Mouse (Mus musculus) yolk sac, embryonic 10.5 days (tissue): ENCODE data around the gene Cth.

Experiments used
- DNase-seq: peaks from one replicate; pipeline ENCODE4 v3.0.0-alpha.2; 2017; ENCODE audit warnings: low spot score

Cth gene

GRCm38 (mm10) chr3:157912155-157912554 lies 12.7 kb downstream of the Cth start:
- no peak for DNase-seq

GRCm38 (mm10) chr3:157910262-157910661 lies 14.6 kb downstream of the Cth start:
- no peak for DNase-seq

- no peak for DNase-seq
Observed at GRCm38 (mm10) chr3:157908166-157908565, 16.7 kb downstream of the Cth start.

GRCm38 (mm10) chr3:157901721-157902120 lies 23.2 kb downstream of the Cth start:
- no peak for DNase-seq

- DNase-seq = no peak
Observed at GRCm38 (mm10) chr3:157899986-157900385, 24.9 kb downstream of the Cth start.

GRCm38 (mm10) chr3:157897645-157898044 lies 27.2 kb downstream of the Cth start:
- no peak for DNase-seq

GRCm38 (mm10) chr3:157891819-157892218 lies 33.1 kb downstream of the Cth start:
- no peak for DNase-seq

- no peak for DNase-seq
Observed at GRCm38 (mm10) chr3:157884081-157884643, 40.7 kb downstream of the Cth start.

- no peak for DNase-seq
Observed at GRCm38 (mm10) chr3:157883085-157883484, 41.8 kb downstream of the Cth start.

- DNase-seq = no peak
Observed at GRCm38 (mm10) chr3:157881992-157882391, 42.9 kb downstream of the Cth start.

- no peak for DNase-seq
Observed at GRCm38 (mm10) chr3:157880983-157881382, 43.9 kb downstream of the Cth start.

GRCm38 (mm10) chr3:157877847-157878246 lies 47.0 kb downstream of the Cth start:
- no peak for DNase-seq

- peak; percentile 6 for DNase-seq
Observed at GRCm38 (mm10) chr3:157876439-157877156, 48.3 kb downstream of the Cth start.

- DNase-seq = no peak
Observed at GRCm38 (mm10) chr3:157872897-157873296, 52.0 kb downstream of the Cth start.

- DNase-seq = no peak
Observed at GRCm38 (mm10) chr3:157867836-157868235, 57.0 kb downstream of the Cth start.

- no peak for DNase-seq
Observed at GRCm38 (mm10) chr3:157866251-157866650, 58.6 kb downstream of the Cth start.

- no peak for DNase-seq
Observed at GRCm38 (mm10) chr3:157865848-157866247, 59.0 kb downstream of the Cth start.

- DNase-seq = no peak
Observed at GRCm38 (mm10) chr3:157865431-157865830, 59.4 kb downstream of the Cth start.

- no peak for DNase-seq
Observed at GRCm38 (mm10) chr3:157852806-157853205, 72.1 kb downstream of the Cth start.

GRCm38 (mm10) chr3:157848503-157848902 lies 76.4 kb downstream of the Cth start:
- peak; percentile 14 for DNase-seq

- peak; percentile 9 for DNase-seq
Observed at GRCm38 (mm10) chr3:157847338-157848284, 77.3 kb downstream of the Cth start.
